Mouse (Mus musculus): Measurements from ENCODE around the gene Dera. TPM values are rescaled to one million over a fixed set of nuclear protein-coding genes. Genes with fewer than 3 reads are reported as not detected.

The Dera gene
- total and polyA plus RNA-seq, 3 experiments, result 59.5 to 80.6 (median 78.0) TPM

DNA sequence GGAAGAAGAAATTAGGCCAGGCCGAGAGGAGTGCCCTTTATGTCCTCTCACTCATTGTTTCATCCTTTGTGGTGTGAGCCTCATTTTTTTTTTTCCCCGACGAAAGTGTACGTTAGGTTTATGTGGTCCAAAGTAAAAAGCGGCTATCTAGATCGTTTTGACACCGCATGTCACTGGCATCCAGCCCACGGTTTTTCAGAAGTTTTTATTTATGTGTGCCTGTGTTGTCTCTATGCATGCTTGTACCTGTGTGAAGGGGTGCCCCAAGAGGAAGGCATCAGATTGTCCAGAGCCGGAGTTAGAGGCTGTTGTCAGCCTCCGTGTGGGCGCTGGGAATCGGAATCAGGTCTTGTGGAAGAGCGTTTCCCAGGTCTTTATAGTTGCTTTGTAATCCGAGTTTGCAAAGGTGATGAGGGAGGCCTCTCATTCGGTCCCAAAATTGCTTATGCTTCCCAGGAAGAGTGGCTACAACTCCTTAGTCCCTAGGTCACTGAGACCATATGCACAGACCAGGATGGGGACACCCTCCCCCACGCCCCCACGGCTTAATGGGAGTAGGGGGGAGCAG, 18.6 kb upstream of the Dera start:
- Histone ChIP-seq H3K4me2 (ENCODE audit: insufficient read depth, low read depth, poor library complexity, severe bottlenecking) (peak overlapping the region; percentile 76), H3K9ac (ENCODE audit: insufficient read depth, low read depth) (peak overlapping the region; percentile 94), H3K9me3 (replicated peaks; ENCODE audit: low read length) (no peaks in the 10 kb centered on the region), H3K4me1 (ENCODE audit: control insufficient read depth in 1 of 2, insufficient read depth in 2 of 2) (peaks cover 5 to 19% of the 10 kb centered on the region in 2 experiments; a peak in 3 of 4 replicates), H3K79me2 (replicated peaks; ENCODE audit: control insufficient read depth, extremely low read depth, insufficient read depth, poor library complexity, severe bottlenecking) (peaks cover 41% of the 10 kb centered on the region), H3K36me3 (replicated peaks in 1 of 2; ENCODE audit: control insufficient read depth in 1 of 2, insufficient read depth in 1 of 2, low read length in 1 of 2) (peaks cover 22 to 41% of the 10 kb centered on the region in 2 experiments), H3K4me3 (replicated peaks in 1 of 3; ENCODE audit: low read depth in 2 of 3, low read length in 2 of 3, poor library complexity in 1 of 3) (peak overlapping the region; percentile 70 to 98 (median 97)), H3K27me3 (replicated peaks) (peaks cover 3% of the 10 kb centered on the region), H3K27ac (ENCODE audit: insufficient read depth, low read depth) (no peak overlapping the region)
- in situ Hi-C loops (cut with MboI; ENCODE audit: low pct_ligation_motif_present, low pct_unique_long_range_greater_than_20kb, low sequenced_read_pairs) (loop anchor here (25.0 kb wide), 1 partner anchor 548 kb away; no protein-coding TSS in a partner anchor), dilution Hi-C loops (cut with MboI; ENCODE audit: extremely low pct_ligation_motif_present, extremely low pct_unique_long_range_greater_than_20kb, low sequenced_read_pairs) (no loop called here)
- no peak for TF ChIP-seq TCF12 (IDR thresholded peaks at IDR 0.05; ENCODE audit: low read depth, low read length)
- TF ChIP-seq SIN3A (IDR thresholded peaks at IDR 0.05; ENCODE audit: low read length), result no peak; the same call in 1 of the 2 replicates
- TF ChIP-seq ZC3H11A (IDR thresholded peaks at IDR 0.05; ENCODE audit: low read depth, low read length), result no peak
- no peak for TF ChIP-seq KAT2A (IDR thresholded peaks at IDR 0.05; ENCODE audit: insufficient replicate concordance, low read length)
- TF ChIP-seq ELF1 (IDR thresholded peaks at IDR 0.05; ENCODE audit: low read depth, low read length), result no peak
- TF ChIP-seq MAFK (IDR thresholded peaks at IDR 0.05; ENCODE audit: insufficient replicate concordance, low read length), result no peak
- DNase-seq (ENCODE audit: extremely low read depth), result no peak

DNA sequence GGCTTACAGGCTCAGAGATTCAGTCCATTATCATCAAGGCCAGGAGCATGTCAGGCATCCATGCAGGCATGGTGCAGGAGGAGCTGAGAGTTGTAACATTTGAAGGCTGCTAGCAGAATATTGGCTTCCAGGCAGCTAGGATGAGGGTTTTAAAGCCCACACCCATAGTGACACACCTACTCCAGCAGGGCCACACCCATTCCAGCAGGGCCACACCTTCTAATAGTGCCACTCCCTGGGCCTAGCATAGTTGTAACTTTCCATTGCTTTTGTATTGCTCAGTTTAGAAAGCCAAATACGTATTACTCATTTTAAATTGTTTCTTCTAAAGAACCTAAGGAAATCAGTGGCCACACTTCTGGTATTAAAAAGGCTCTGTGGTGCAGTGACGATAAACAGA, 13.4 kb upstream of the Dera start:
- Histone ChIP-seq H3K4me2 (ENCODE audit: insufficient read depth, low read depth, poor library complexity, severe bottlenecking) (no peak overlapping the region), H3K27me3 (replicated peaks) (no peaks in the 10 kb centered on the region), H3K9me3 (replicated peaks; ENCODE audit: low read length) (no peaks in the 10 kb centered on the region), H3K79me2 (replicated peaks; ENCODE audit: control insufficient read depth, extremely low read depth, insufficient read depth, poor library complexity, severe bottlenecking) (peaks cover 35% of the 10 kb centered on the region), H3K9ac (ENCODE audit: insufficient read depth, low read depth) (no peak overlapping the region), H3K27ac (ENCODE audit: insufficient read depth, low read depth) (no peak overlapping the region), H3K4me3 (replicated peaks in 1 of 3; ENCODE audit: low read depth in 2 of 3, low read length in 2 of 3, poor library complexity in 1 of 3) (no peak overlapping the region), H3K36me3 (replicated peaks in 1 of 2; ENCODE audit: control insufficient read depth in 1 of 2, insufficient read depth in 1 of 2, low read length in 1 of 2) (peaks cover 57 to 89% of the 10 kb centered on the region in 2 experiments), H3K4me1 (ENCODE audit: control insufficient read depth in 1 of 2, insufficient read depth in 2 of 2) (peaks cover 5 to 23% of the 10 kb centered on the region in 2 experiments; a peak in 3 of 4 replicates)
- no peak for DNase-seq (ENCODE audit: extremely low read depth)
- in situ Hi-C loops (cut with MboI; ENCODE audit: low pct_ligation_motif_present, low pct_unique_long_range_greater_than_20kb, low sequenced_read_pairs) (loop anchor here (25.0 kb wide), 1 partner anchor 554 kb away; no protein-coding TSS in a partner anchor), dilution Hi-C loops (cut with MboI; ENCODE audit: extremely low pct_ligation_motif_present, extremely low pct_unique_long_range_greater_than_20kb, low sequenced_read_pairs) (no loop called here)
- TF ChIP-seq TCF12 (IDR thresholded peaks at IDR 0.05; ENCODE audit: low read depth, low read length), result no peak
- TF ChIP-seq EP300 (IDR thresholded peaks at IDR 0.05; ENCODE audit: low read length), result no peak
- TF ChIP-seq POLR2AphosphoS2 (IDR thresholded peaks at IDR 0.05; ENCODE audit: low read depth, low read length), result no peak
- TF ChIP-seq RAD21 (IDR thresholded peaks at IDR 0.05; ENCODE audit: low read depth, low read length), result no peak
- no peak for TF ChIP-seq PAX5 (IDR thresholded peaks at IDR 0.05; ENCODE audit: low read length)
- TF ChIP-seq MAX (IDR thresholded peaks at IDR 0.05; ENCODE audit: low read length), result no peak
- TF ChIP-seq CHD2 (IDR thresholded peaks at IDR 0.05; ENCODE audit: low read length), result no peak
- TF ChIP-seq CHD1 (IDR thresholded peaks at IDR 0.05; ENCODE audit: low read depth, low read length), result no peak

DNA sequence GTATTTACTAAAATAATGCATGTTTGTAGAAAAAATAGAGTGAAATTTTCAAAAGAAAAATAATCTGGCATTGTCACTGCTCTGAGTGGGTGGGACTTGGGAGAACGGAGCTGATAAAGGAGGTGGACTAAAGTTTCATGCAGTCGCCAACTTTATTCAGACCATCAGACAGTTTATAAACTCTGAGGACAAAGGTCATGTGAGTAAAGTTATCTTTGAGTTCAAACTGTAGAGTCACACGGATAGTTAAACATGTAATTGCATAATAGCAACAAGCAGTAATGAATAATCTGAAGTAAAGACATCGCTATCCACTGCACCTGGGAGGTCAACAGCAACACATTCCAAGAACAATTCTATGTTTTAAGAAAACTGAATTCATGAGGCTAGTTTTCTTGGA, 9.6 kb upstream of the Dera start:
- Histone ChIP-seq H3K4me1 (ENCODE audit: control insufficient read depth in 1 of 2, insufficient read depth in 2 of 2) (peaks cover 0 to 27% of the 10 kb centered on the region in 2 experiments; a peak in 2 of 4 replicates), H3K9me3 (replicated peaks; ENCODE audit: low read length) (no peaks in the 10 kb centered on the region), H3K9ac (ENCODE audit: insufficient read depth, low read depth) (no peak overlapping the region), H3K36me3 (replicated peaks in 1 of 2; ENCODE audit: control insufficient read depth in 1 of 2, insufficient read depth in 1 of 2, low read length in 1 of 2) (peaks cover 68 to 91% of the 10 kb centered on the region in 2 experiments), H3K4me3 (replicated peaks in 1 of 3; ENCODE audit: low read depth in 2 of 3, low read length in 2 of 3, poor library complexity in 1 of 3) (no peak overlapping the region), H3K79me2 (replicated peaks; ENCODE audit: control insufficient read depth, extremely low read depth, insufficient read depth, poor library complexity, severe bottlenecking) (peaks cover 4% of the 10 kb centered on the region; the same call in 1 of the 2 replicates), H3K4me2 (ENCODE audit: insufficient read depth, low read depth, poor library complexity, severe bottlenecking) (no peak overlapping the region), H3K27me3 (replicated peaks) (no peaks in the 10 kb centered on the region), H3K27ac (ENCODE audit: insufficient read depth, low read depth) (no peak overlapping the region)
- no peak for DNase-seq (ENCODE audit: extremely low read depth)
- in situ Hi-C loops (cut with MboI; ENCODE audit: low pct_ligation_motif_present, low pct_unique_long_range_greater_than_20kb, low sequenced_read_pairs) (loop anchor here (25.0 kb wide), 1 partner anchor 557 kb away; no protein-coding TSS in a partner anchor), dilution Hi-C loops (cut with MboI; ENCODE audit: extremely low pct_ligation_motif_present, extremely low pct_unique_long_range_greater_than_20kb, low sequenced_read_pairs) (no loop called here)
- TF ChIP-seq NELFE (IDR thresholded peaks at IDR 0.05; ENCODE audit: low read depth, low read length) (no peak), MYC (IDR thresholded peaks at IDR 0.05; ENCODE audit: low read depth, low read length) (no peak), ZC3H11A (IDR thresholded peaks at IDR 0.05; ENCODE audit: low read depth, low read length) (no peak), MAFK (IDR thresholded peaks at IDR 0.05; ENCODE audit: insufficient replicate concordance, low read length) (no peak), MEF2A (IDR thresholded peaks at IDR 0.05; ENCODE audit: borderline replicate concordance, low read depth, low read length) (no peak), GABPA (IDR thresholded peaks at IDR 0.05; ENCODE audit: insufficient replicate concordance, low read depth, low read length) (no peak), PAX5 (IDR thresholded peaks at IDR 0.05; ENCODE audit: low read length) (no peak), E2F4 (IDR thresholded peaks at IDR 0.05; ENCODE audit: insufficient replicate concordance, low read depth, low read length) (no peak), MXI1 (IDR thresholded peaks at IDR 0.05; ENCODE audit: low read depth, low read length) (no peak), USF1 (IDR thresholded peaks at IDR 0.05; ENCODE audit: low read depth, low read length) (no peak), CHD2 (IDR thresholded peaks at IDR 0.05; ENCODE audit: low read length) (no peak), BHLHE40 (IDR thresholded peaks at IDR 0.05; ENCODE audit: low read depth, low read length) (no peak), JUN (IDR thresholded peaks at IDR 0.05; ENCODE audit: insufficient read depth, low read depth, low read length) (no peak), MAZ (IDR thresholded peaks at IDR 0.05; ENCODE audit: low read depth, low read length) (no peak), SMC3 (IDR thresholded peaks at IDR 0.05; ENCODE audit: low read depth, low read length) (no peak)
